Mouse (Mus musculus): ENCODE measurements around the gene Tmem210. TPM values are rescaled to one million over a fixed set of nuclear protein-coding genes. Genes with fewer than 3 reads are reported as not detected.

Tmem210 gene
- polyA plus RNA-seq, 1 experiment from 2014 or later, result not detected

DNA sequence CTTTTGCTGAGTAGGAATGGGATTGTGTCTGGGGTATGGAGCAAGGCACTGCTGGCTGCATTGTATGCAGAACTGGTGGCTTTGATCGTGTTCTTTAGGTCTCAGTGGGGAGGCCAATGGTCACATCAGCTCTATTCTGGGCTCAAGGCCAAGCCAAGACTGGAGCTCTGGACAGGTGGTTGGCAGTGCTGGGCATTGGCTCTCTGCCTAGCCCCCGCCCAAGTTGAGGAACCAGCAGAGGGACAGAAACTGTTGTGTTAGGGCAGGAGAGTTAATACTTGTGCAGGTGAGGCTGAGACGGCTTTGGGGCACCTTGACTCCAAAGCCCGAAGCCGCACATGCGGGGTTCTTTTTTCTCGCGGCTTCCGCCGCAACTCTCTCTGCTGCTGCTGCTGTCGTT lies 1.7 kb downstream of the Tmem210 start, which contains the start of gene Lrrc26:
TSS of gene Lrrc26 (plus strand) at position 265 of the 400 bp plus-strand sequence.
- Histone ChIP-seq H3K4me2 (ENCODE audit: low read length) (peak within 1 kb of the TSS; percentile 49), H3K36me3 (ENCODE audit: control insufficient read depth, insufficient read depth, low read length) (peaks cover 18% of the 10 kb centered on the region), H3K27ac (replicated peaks; ENCODE audit: low read depth, low read length) (no peak within 1 kb of the TSS), H3K4me1 (ENCODE audit: control insufficient read depth, insufficient read depth, low read length) (0 out of 2 replicates have a peak, but pooled peaks cover 5% of the 10 kb centered on the region), H3K27me3 (ENCODE audit: control insufficient read depth, insufficient read depth, low read length) (peaks cover 54% of the 10 kb centered on the region), H3K4me3 (replicated peaks; ENCODE audit: low read depth, low read length) (peak within 1 kb of the TSS; percentile 22), H3K9me3 (ENCODE audit: control insufficient read depth, low read length) (no peaks in the 10 kb centered on the region), H3K9ac (replicated peaks; ENCODE audit: low read length) (peak within 1 kb of the TSS; percentile 36; the same call in 1 of the 2 replicates)
- no peak for ATAC-seq (ENCODE audit: low FRiP score, low TSS enrichment)
- 12% methylated on average over 11 of the region's 11 CpGs for WGBS
- no peak for DNase-seq

- Histone ChIP-seq H3K27me3 (ENCODE audit: control insufficient read depth, insufficient read depth, low read length) (peaks cover 59% of the 10 kb centered on the region), H3K4me2 (ENCODE audit: low read length) (peak overlapping the region; percentile 49), H3K27ac (replicated peaks; ENCODE audit: low read depth, low read length) (no peak overlapping the region), H3K36me3 (ENCODE audit: control insufficient read depth, insufficient read depth, low read length) (peaks cover 12% of the 10 kb centered on the region), H3K9me3 (ENCODE audit: control insufficient read depth, low read length) (no peaks in the 10 kb centered on the region), H3K9ac (replicated peaks; ENCODE audit: low read length) (peak overlapping the region; percentile 36; the same call in 1 of the 2 replicates), H3K4me1 (ENCODE audit: control insufficient read depth, insufficient read depth, low read length) (0 out of 2 replicates have a peak, but pooled peaks cover 5% of the 10 kb centered on the region), H3K4me3 (replicated peaks; ENCODE audit: low read depth, low read length) (peak overlapping the region; percentile 22)
- DNase-seq, result peak; percentile 71
- no peak for ATAC-seq (ENCODE audit: low FRiP score, low TSS enrichment)
- 2% methylated on average over 54 of the region's 54 CpGs for WGBS
Measured at GRCm38 (mm10) chr2:25290101-25290815, 2.3 kb downstream of the Tmem210 start.

DNA sequence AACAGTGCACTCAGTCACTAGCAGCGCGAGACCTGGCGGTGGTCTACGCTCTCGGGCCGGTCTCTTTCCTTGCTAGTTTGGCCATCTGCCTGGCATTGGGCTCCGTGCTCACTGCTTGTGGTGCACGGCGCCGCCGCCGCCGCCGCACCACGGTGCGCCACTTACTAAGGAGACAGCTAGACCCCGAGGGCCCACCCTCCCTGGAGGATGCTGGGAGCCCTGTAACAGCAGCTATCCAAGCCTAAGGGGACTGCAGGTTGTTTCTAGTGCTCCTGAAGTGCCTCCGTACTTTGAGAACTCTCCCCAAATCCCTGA lies 2.8 kb downstream of the Tmem210 start:
- no peak overlapping the region for H3K27ac ChIP-seq (replicated peaks; ENCODE audit: low read depth, low read length)
- ATAC-seq (ENCODE audit: low FRiP score, low TSS enrichment), result no peak
- peak; percentile 47 for DNase-seq

DNA sequence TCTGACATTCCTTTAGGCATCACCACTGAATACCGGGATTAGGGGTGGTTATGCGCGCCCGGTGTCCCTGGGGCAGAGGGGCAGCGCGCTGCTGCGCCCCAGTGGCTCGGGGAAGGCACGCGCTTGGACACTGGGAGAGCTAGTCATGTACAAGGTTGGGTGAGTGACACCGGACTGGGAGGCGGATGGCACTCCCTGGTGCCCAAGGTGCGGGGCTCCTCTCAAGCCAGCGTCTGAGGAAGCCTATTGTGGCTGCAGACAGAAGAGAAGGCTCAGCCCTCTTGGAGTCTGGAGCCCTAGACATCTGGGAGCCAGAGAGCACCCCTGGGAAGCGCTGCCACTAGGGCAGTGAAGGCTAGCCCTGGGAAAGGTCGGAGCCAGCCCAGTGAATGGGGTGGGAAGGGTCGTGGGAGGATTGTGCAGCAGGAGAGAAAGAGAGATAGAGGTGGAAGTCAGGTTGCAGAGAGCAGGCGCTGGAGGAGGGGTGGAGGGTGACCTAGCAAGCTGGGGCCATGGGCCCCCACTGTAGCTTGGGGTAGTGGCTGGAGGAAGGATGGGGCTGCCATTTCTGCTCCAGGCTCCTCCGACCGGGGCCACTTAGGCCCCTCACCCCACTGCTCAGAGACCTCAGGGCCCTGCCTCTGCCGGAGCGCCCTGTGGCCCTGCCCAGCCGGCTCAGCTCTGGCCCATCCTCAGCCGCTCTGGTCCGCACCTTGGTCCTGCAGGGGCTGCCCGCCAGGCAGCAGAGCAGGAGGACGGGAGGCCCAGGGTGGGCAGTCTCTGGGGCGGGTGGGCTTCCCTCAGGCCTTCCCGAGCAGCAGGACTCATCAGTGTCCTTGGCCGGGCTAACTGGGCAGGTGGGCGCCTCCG lies 3.5 kb downstream of the Tmem210 start:
- ATAC-seq (ENCODE audit: low FRiP score, low TSS enrichment), result no peak
- Histone ChIP-seq H3K9me3 (ENCODE audit: control insufficient read depth, low read length) (no peaks in the 10 kb centered on the region), H3K27ac (replicated peaks; ENCODE audit: low read depth, low read length) (no peak overlapping the region), H3K4me2 (ENCODE audit: low read length) (peak overlapping the region; percentile 49), H3K4me3 (replicated peaks; ENCODE audit: low read depth, low read length) (peak overlapping the region; percentile 22; the same call in 1 of the 2 replicates), H3K27me3 (ENCODE audit: control insufficient read depth, insufficient read depth, low read length) (peaks cover 59% of the 10 kb centered on the region), H3K9ac (replicated peaks; ENCODE audit: low read length) (no peak overlapping the region), H3K36me3 (ENCODE audit: control insufficient read depth, insufficient read depth, low read length) (peaks cover 8% of the 10 kb centered on the region; the same call in 1 of the 2 replicates), H3K4me1 (ENCODE audit: control insufficient read depth, insufficient read depth, low read length) (0 out of 2 replicates have a peak, but pooled peaks cover 5% of the 10 kb centered on the region)
- WGBS, result 5% methylated on average over 32 of the region's 32 CpGs
- no peak for DNase-seq

More for the DNA sequence above, 2.8 kb downstream of the Tmem210 start:
- 0 out of 2 replicates have a peak, but pooled peaks cover 5% of the 10 kb centered on the region for H3K4me1 ChIP-seq (ENCODE audit: control insufficient read depth, insufficient read depth, low read length)
- H3K4me3 ChIP-seq (replicated peaks; ENCODE audit: low read depth, low read length), result peak overlapping the region; percentile 22; the same call in 1 of the 2 replicates
- H3K36me3 ChIP-seq (ENCODE audit: control insufficient read depth, insufficient read depth, low read length), result peaks cover 11% of the 10 kb centered on the region
- no peak overlapping the region for H3K9ac ChIP-seq (replicated peaks; ENCODE audit: low read length)
- under 1% methylated on average over 18 of the region's 18 CpGs for WGBS
- H3K27me3 ChIP-seq (ENCODE audit: control insufficient read depth, insufficient read depth, low read length), result peaks cover 59% of the 10 kb centered on the region
- no peaks in the 10 kb centered on the region for H3K9me3 ChIP-seq (ENCODE audit: control insufficient read depth, low read length)
- H3K4me2 ChIP-seq (ENCODE audit: low read length), result peak overlapping the region; percentile 49

DNA sequence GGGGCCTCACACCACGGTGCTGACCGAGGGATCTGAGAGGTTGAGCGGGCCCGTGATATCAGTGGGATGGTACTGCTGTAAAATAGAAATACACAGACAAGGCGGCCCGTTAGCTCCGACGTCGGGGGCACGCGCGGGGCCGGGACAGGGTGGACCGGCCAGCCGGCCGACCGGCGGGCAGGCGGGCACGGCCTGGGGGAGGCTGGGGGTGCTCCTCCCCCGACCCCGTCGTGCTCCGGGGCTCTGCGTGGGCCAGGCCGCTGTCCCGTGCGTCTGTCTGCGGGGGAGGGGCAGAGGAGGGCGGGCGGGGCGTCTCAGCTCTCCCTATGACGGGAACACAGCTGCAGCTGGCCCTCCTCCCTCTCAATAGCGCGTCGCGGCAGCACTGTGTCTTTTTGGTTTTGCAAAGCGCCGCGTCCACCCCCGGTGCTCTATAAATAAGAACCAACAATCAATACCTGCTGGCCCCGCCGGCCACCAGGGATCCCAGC lies 4.2 kb downstream of the Tmem210 start:
- no peaks in the 10 kb centered on the region for H3K9me3 ChIP-seq (ENCODE audit: control insufficient read depth, low read length)
- peak overlapping the region; percentile 42 for H3K4me2 ChIP-seq (ENCODE audit: low read length)
- H3K4me1 ChIP-seq (ENCODE audit: control insufficient read depth, insufficient read depth, low read length), result 0 out of 2 replicates have a peak, but pooled peaks cover 5% of the 10 kb centered on the region
- H3K9ac ChIP-seq (replicated peaks; ENCODE audit: low read length), result peak overlapping the region; percentile 39; the same call in 1 of the 2 replicates
- 4% methylated on average over 42 of the region's 43 CpGs for WGBS
- ATAC-seq (ENCODE audit: low FRiP score, low TSS enrichment) (no peak), DNase-seq (peak; percentile 20)
- H3K27me3 ChIP-seq (ENCODE audit: control insufficient read depth, insufficient read depth, low read length), result peaks cover 59% of the 10 kb centered on the region
- peak overlapping the region; percentile 18; the same call in 1 of the 2 replicates for H3K4me3 ChIP-seq (replicated peaks; ENCODE audit: low read depth, low read length)
- 0 out of 2 replicates have a peak, but pooled peaks cover 7% of the 10 kb centered on the region for H3K36me3 ChIP-seq (ENCODE audit: control insufficient read depth, insufficient read depth, low read length)
- no peak overlapping the region for H3K27ac ChIP-seq (replicated peaks; ENCODE audit: low read depth, low read length)

- Histone ChIP-seq H3K4me2 (ENCODE audit: low read length) (no peak overlapping the region), H3K27me3 (ENCODE audit: control insufficient read depth, insufficient read depth, low read length) (peaks cover 59% of the 10 kb centered on the region), H3K4me1 (ENCODE audit: control insufficient read depth, insufficient read depth, low read length) (0 out of 2 replicates have a peak, but pooled peaks cover 5% of the 10 kb centered on the region), H3K4me3 (replicated peaks; ENCODE audit: low read depth, low read length) (no peak overlapping the region), H3K36me3 (ENCODE audit: control insufficient read depth, insufficient read depth, low read length) (0 out of 2 replicates have a peak, but pooled peaks cover 7% of the 10 kb centered on the region), H3K9ac (replicated peaks; ENCODE audit: low read length) (no peak overlapping the region), H3K9me3 (ENCODE audit: control insufficient read depth, low read length) (no peaks in the 10 kb centered on the region), H3K27ac (replicated peaks; ENCODE audit: low read depth, low read length) (no peak overlapping the region)
- WGBS, result 0% methylated on average over 1 of the region's 1 CpGs
- DNase-seq (peak; percentile 83), ATAC-seq (ENCODE audit: low FRiP score, low TSS enrichment) (no peak)
Measured at GRCm38 (mm10) chr2:25292856-25293255, 4.9 kb downstream of the Tmem210 start.

DNA sequence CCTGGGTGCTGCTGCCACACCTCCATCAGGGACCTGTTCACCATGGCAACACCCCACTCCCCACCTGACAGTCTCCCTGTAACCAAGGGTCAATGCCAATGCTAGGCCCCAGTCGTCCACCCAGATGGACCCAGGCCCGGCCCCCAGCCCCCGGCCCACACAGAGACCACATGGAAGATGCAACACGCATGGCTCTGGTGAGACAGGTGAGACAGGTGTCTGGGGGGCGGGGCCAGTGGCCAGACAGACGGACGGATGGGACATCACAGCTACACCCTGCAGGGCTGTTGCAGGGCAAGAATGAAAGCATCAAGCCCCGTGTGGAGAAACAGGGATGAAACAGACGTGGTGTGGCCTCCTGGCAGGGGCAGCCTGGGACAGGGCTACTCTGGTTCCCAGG lies 5.8 kb downstream of the Tmem210 start:
- Histone ChIP-seq H3K9me3 (ENCODE audit: control insufficient read depth, low read length) (no peaks in the 10 kb centered on the region), H3K4me2 (ENCODE audit: low read length) (no peak overlapping the region), H3K4me3 (replicated peaks; ENCODE audit: low read depth, low read length) (no peak overlapping the region), H3K27ac (replicated peaks; ENCODE audit: low read depth, low read length) (no peak overlapping the region), H3K4me1 (ENCODE audit: control insufficient read depth, insufficient read depth, low read length) (0 out of 2 replicates have a peak, but pooled peaks cover 5% of the 10 kb centered on the region), H3K36me3 (ENCODE audit: control insufficient read depth, insufficient read depth, low read length) (0 out of 2 replicates have a peak, but pooled peaks cover 10% of the 10 kb centered on the region), H3K27me3 (ENCODE audit: control insufficient read depth, insufficient read depth, low read length) (peaks cover 58% of the 10 kb centered on the region), H3K9ac (replicated peaks; ENCODE audit: low read length) (no peak overlapping the region)
- ATAC-seq (ENCODE audit: low FRiP score, low TSS enrichment) (no peak), DNase-seq (no peak)
- 78% methylated on average over 9 of the region's 9 CpGs for WGBS

GRCm38 (mm10) chr2:25297093-25297492 lies 9.1 kb downstream of the Tmem210 start:
- Histone ChIP-seq H3K36me3 (ENCODE audit: control insufficient read depth, insufficient read depth, low read length) (peaks cover 10% of the 10 kb centered on the region; the same call in 1 of the 2 replicates), H3K4me1 (ENCODE audit: control insufficient read depth, insufficient read depth, low read length) (no peaks in the 10 kb centered on the region), H3K4me3 (replicated peaks; ENCODE audit: low read depth, low read length) (no peak overlapping the region), H3K27ac (replicated peaks; ENCODE audit: low read depth, low read length) (no peak overlapping the region), H3K27me3 (ENCODE audit: control insufficient read depth, insufficient read depth, low read length) (peaks cover 24% of the 10 kb centered on the region), H3K4me2 (ENCODE audit: low read length) (no peak overlapping the region), H3K9me3 (ENCODE audit: control insufficient read depth, low read length) (no peaks in the 10 kb centered on the region), H3K9ac (replicated peaks; ENCODE audit: low read length) (no peak overlapping the region)
- 75% methylated on average over 8 of the region's 8 CpGs for WGBS
- no peak for ATAC-seq (ENCODE audit: low FRiP score, low TSS enrichment)
- DNase-seq, result no peak

Measured in midbrain, embryonic 14.5 days (tissue).